ENCODE assay signal across 25 mouse cellular contexts in the genomic region with DNA sequence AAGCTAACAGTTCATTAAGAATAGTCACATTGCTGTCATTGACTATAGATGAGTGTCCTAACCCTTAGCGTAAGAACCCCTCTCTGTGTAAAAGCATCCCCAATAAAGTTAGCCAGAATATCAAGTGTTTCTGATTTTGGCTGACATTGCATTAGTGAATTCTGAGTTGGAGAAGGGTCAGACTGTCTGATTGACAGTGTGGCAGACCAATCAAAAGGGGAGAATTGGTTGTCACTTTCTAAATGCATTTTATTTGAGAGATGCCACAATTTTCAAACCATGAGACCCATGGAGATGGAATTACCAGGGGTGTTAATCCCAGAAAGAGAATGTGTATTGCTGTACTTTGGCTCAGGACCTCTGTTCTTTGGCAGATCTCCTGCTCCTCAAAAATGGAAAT.
"Had no signal": no experiment of that assay in that cellular context is flagged by ENCODE, and none has a peak within 500 bp of the region (broad histone marks: within the 10 kb centered on the region; RNA-seq: fewer than 3 reads in every experiment).

No protein-coding gene starts in this region.

- H3K36me3 ChIP-seq: heart, embryonic 10.5 days; heart, embryonic 15.5 days; hindbrain, embryonic 15.5 days; limb, embryonic 10.5 days; limb, embryonic 12.5 days; liver, embryonic 13.5 days; liver, embryonic 15.5 days had no signal

- H3K27me3 ChIP-seq: heart, embryonic 13.5 days; heart, embryonic 15.5 days; hindbrain, embryonic 13.5 days; hindbrain, embryonic 15.5 days; limb, embryonic 12.5 days; liver, embryonic 13.5 days; liver, embryonic 15.5 days had no signal

- H3K4me3 ChIP-seq: heart, embryonic 10.5 days; heart, embryonic 13.5 days; heart, embryonic 15.5 days; hindbrain, embryonic 13.5 days; hindbrain, embryonic 15.5 days; limb, embryonic 10.5 days; limb, embryonic 12.5 days; liver, embryonic 13.5 days; liver, embryonic 15.5 days had no signal

- ATAC-seq: hindbrain, postnatal 0 days; intestine, embryonic 16.5 days had no signal

- DNase-seq: gastrocnemius, postnatal 14 days; gastrocnemius, postnatal 36 days; heart, adult 18-20 months; heart, postnatal 14 days; heart, postnatal 36 days; kidney, adult 18-20 months; kidney, adult 9 months; kidney, postnatal 14 days; kidney, postnatal 36 days; layer of hippocampus, adult 9-11 months; layer of hippocampus, postnatal 36 days; liver; liver, embryonic 13.5 days had no signal

- H3K4me1 ChIP-seq: liver, embryonic 15.5 days had no signal

- H3K9ac ChIP-seq: heart, embryonic 13.5 days; heart, embryonic 15.5 days; hindbrain, embryonic 13.5 days; hindbrain, embryonic 15.5 days; limb, embryonic 12.5 days; liver, embryonic 13.5 days; liver, embryonic 15.5 days had no signal

- H3K9me3 ChIP-seq: heart, embryonic 10.5 days; heart, embryonic 13.5 days; heart, embryonic 15.5 days; hindbrain, embryonic 13.5 days; hindbrain, embryonic 15.5 days; limb, embryonic 10.5 days; limb, embryonic 12.5 days; liver, embryonic 13.5 days; liver, embryonic 15.5 days had no signal

- H3K27ac ChIP-seq: heart, embryonic 10.5 days; heart, embryonic 13.5 days; heart, embryonic 15.5 days; hindbrain, embryonic 13.5 days; hindbrain, embryonic 15.5 days; hindbrain, postnatal 0 days; kidney, postnatal 0 days; limb, embryonic 10.5 days; limb, embryonic 12.5 days; liver, embryonic 13.5 days; liver, embryonic 15.5 days had no signal

- H3K4me2 ChIP-seq: heart, embryonic 13.5 days; heart, embryonic 15.5 days; hindbrain, embryonic 13.5 days; hindbrain, embryonic 15.5 days; limb, embryonic 12.5 days; liver, embryonic 11.5 days; liver, embryonic 13.5 days; liver, embryonic 15.5 days had no signal
